Mouse (Mus musculus) lung, embryonic 16.5 days (tissue): ENCODE data around the gene Pole2. TPM values are rescaled to one million over a fixed set of nuclear protein-coding genes. Genes with fewer than 3 reads are reported as not detected.

Experiments
- ATAC-seq: fragments of 200-750 bp; cut with Nextera tagmentation; 2 replicates; pipeline ENCODE4 v1.8.0; 2017; ENCODE audit warnings: low read depth, mild to moderate bottlenecking, moderate library complexity
- H3K27ac ChIP-seq: fragments of 300-500 bp; sonication (generic); 2 replicates; pipeline ENCODE4 v1.5.1; 2014; ENCODE audit warnings: mild to moderate bottlenecking, control low read depth, low read length
- H3K27me3 ChIP-seq: fragments of 300-500 bp; sonication (generic); 2 replicates; pipeline ENCODE4 v1.6.1; 2014; ENCODE audit warnings: low read depth, low read length, mixed read lengths; ENCODE audit not compliant: control insufficient read depth, insufficient read depth
- H3K36me3 ChIP-seq: fragments of 300-500 bp; sonication (generic); 2 replicates; pipeline ENCODE4 v1.6.1; 2014; ENCODE audit warnings: low read length; ENCODE audit not compliant: control insufficient read depth, insufficient read depth
- H3K4me1 ChIP-seq: fragments of 300-500 bp; sonication (generic); replicated peaks from 2 replicates; pipeline ENCODE4 v1.6.1; 2014; ENCODE audit warnings: low read length, mixed read lengths; ENCODE audit not compliant: control insufficient read depth, insufficient read depth
- H3K4me2 ChIP-seq: fragments of 300-500 bp; sonication (generic); 2 replicates; pipeline ENCODE4 v1.6.1; 2014; ENCODE audit warnings: low read depth, low read length, control low read depth
- H3K4me3 ChIP-seq: fragments of 300-500 bp; sonication (generic); 2 replicates; pipeline ENCODE4 v1.5.1; 2014; ENCODE audit warnings: mild to moderate bottlenecking, low read length, control low read depth
- H3K9ac ChIP-seq: fragments of 300-500 bp; sonication (generic); 2 replicates; pipeline ENCODE4 v1.6.1; 2014; ENCODE audit warnings: low read length, control low read depth
- H3K9me3 ChIP-seq: fragments of 300-500 bp; sonication (generic); 2 replicates; pipeline ENCODE4 v1.6.1; 2016; ENCODE audit warnings: low read length; ENCODE audit not compliant: control insufficient read depth
- WGBS: fragments of 180-500 bp; shearing (Covaris S2); extraction: QIAGEN DNeasy Blood & Tissue Kit; methylation state at CpG from one replicate; pipeline ENCODE4 v1.1.7; 2014; 5-methylcytosine and 5-hydroxymethylcytosine counted together
- polyA plus RNA-seq: library from polyadenylated mRNA; unstranded; fragments of >200 nt; fragmentation: Nextera tagmentation; extraction: Ambion mirVana; gene quantifications from 2 replicates; pipeline ENCODE4 v1.2.1, GENCODE M21; 2015

Pole2 gene
- polyA plus RNA-seq, 1 experiment from 2014 or later: 28.3 TPM

DNA sequence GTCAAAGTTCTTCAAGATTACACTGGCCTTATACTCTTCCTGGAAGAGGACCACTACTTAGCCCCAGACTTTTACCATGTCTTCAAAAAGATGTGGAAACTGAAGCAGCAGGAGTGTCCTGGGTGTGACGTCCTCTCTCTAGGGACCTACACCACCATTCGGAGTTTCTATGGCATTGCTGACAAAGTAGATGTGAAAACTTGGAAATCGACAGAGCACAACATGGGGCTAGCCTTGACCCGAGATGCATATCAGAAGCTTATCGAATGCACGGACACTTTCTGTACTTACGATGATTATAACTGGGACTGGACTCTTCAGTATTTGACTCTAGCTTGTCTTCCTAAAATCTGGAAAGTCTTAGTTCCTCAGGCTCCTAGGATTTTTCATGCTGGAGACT, 42.6 kb downstream of the Pole2 start:
- H3K36me3 ChIP-seq: peaks cover 21% of the 10 kb centered on the region
- H3K4me1 ChIP-seq: peaks cover 23% of the 10 kb centered on the region
- peak overlapping the region; percentile 98 for H3K4me2 ChIP-seq
- peak overlapping the region; percentile 93 for H3K9ac ChIP-seq
- 65% methylated on average over 7 of the region's 7 CpGs for WGBS
- H3K27me3 ChIP-seq: no peaks in the 10 kb centered on the region
- H3K4me3 ChIP-seq: peak overlapping the region; percentile 90
- H3K27ac ChIP-seq: no peak overlapping the region
- H3K9me3 ChIP-seq: no peaks in the 10 kb centered on the region
- ATAC-seq: no peak

GRCm38 (mm10) chr12:69184342-69185295, 43.4 kb downstream of the Pole2 start:
- whole genome bisulfite sequencing: 1% methylated on average over 74 of the region's 86 CpGs
- peaks cover 16% of the 10 kb centered on the region for H3K36me3 ChIP-seq
- no peaks in the 10 kb centered on the region for H3K9me3 ChIP-seq
- H3K4me3 ChIP-seq: peak overlapping the region; percentile 90
- peaks cover 23% of the 10 kb centered on the region for H3K4me1 ChIP-seq
- peak; percentile 65 for ATAC-seq
- peak overlapping the region; percentile 91 for H3K27ac ChIP-seq
- H3K4me2 ChIP-seq: peak overlapping the region; percentile 98
- H3K27me3 ChIP-seq: no peaks in the 10 kb centered on the region
- H3K9ac ChIP-seq: peak overlapping the region; percentile 93

DNA sequence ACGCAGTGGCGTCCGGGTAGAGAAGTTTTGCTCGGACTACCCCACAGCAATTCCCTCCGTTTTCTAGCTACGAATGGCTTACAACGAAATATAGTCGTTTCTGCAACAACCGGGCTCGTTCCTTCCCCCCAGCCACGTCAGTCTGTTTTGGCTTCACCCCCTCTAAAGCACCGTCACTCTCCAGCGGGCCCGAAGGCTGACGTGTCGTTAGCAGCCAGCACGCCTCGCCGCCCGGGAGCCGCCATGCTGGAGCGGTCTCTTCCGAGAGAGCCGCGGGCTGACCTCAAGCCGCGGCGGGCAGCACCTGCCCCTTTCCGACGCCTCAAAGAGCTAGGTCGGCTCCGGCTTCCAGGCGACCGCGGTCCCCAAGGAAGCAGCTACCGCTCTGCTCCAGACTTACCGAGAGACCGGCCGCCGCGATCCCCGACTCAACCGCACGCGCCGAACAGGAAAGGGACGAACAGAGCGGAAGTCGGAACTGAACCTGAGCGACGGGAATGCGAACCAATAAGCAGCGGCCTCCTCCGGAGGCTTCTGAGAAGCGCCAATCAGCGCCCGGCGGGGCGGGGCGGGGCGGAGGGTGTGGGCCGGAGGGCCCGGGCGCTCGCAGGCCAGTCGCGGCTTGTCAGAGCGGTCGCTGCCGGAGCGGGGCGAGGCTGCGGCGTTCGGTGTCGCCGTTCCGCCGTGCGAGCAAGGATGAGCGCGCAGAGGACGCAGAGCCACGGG, 44.2 kb downstream of the Pole2 start, which contains the start of the genes Rpl36al and Mgat2:
Gene Rpl36al, minus strand, starts transcription at position 501 of the 726 bp plus-strand sequence.
Gene Mgat2, plus strand, starts transcription at position 575 of the 726 bp plus-strand sequence.
- Histone ChIP-seq H3K27ac (peak within 1 kb of the TSS; percentile 91), H3K36me3 (peaks cover 13% of the 10 kb centered on the region), H3K4me2 (peak within 1 kb of the TSS; percentile 98), H3K9me3 (no peaks in the 10 kb centered on the region), H3K27me3 (no peaks in the 10 kb centered on the region), H3K4me3 (peak within 1 kb of the TSS; percentile 90), H3K4me1 (peaks cover 23% of the 10 kb centered on the region), H3K9ac (peak within 1 kb of the TSS; percentile 93)
- WGBS: under 1% methylated on average over 75 of the region's 84 CpGs
- ATAC-seq: peak; percentile 99

DNA sequence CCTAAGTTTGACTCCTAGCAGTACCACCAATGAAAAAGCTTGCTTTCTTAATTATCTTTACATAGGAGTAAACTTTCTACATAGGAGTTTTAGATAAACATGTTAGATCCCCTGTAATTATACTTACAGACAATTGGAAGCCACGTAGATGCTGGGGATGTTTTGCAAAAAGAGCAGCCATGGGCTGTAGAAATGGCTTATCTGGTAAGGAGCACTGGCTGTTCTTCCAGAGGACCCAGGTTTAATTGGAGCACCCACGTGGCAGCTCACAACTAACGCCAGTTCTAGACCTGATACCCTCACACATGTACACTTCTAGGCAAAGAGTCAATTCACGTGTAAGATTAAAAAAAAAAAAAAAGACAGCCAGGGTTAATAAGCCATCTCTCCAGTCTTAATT, 46.2 kb downstream of the Pole2 start:
- Histone ChIP-seq H3K9ac (no peak overlapping the region), H3K36me3 (peaks cover 7% of the 10 kb centered on the region), H3K4me1 (peaks cover 17% of the 10 kb centered on the region), H3K4me2 (no peak overlapping the region), H3K27ac (no peak overlapping the region), H3K4me3 (no peak overlapping the region), H3K27me3 (no peaks in the 10 kb centered on the region), H3K9me3 (no peaks in the 10 kb centered on the region)
- whole genome bisulfite sequencing: 84% methylated on average over 4 of the region's 4 CpGs
- ATAC-seq: no peak

DNA sequence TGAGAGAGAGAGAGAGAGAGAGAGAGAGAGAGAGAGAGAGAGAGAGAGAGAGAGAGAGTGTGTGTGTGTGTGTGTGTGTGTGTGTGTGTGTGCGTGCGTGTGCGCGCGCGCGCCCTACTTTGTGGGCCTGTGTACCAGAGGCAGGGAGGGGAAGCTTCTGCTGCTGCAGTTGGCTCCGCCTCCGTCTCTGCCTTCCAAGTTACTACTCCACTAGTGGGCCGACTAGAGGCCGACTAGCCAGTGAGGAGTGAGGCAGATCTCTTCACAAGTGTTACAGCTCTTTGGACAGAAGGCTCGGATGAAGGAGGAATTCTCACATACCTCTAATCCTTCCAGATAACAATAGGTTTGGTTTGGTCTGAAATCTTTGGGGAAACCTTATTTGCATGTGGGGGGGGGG, 48.6 kb downstream of the Pole2 start:
- no peaks in the 10 kb centered on the region for H3K9me3 ChIP-seq
- H3K4me3 ChIP-seq: no peak overlapping the region
- H3K36me3 ChIP-seq: peaks cover 19% of the 10 kb centered on the region
- H3K27ac ChIP-seq: no peak overlapping the region
- no peak overlapping the region for H3K9ac ChIP-seq
- H3K4me1 ChIP-seq: peaks cover 5% of the 10 kb centered on the region; the same call in 1 of the 2 replicates
- H3K27me3 ChIP-seq: no peaks in the 10 kb centered on the region
- no peak for ATAC-seq
- WGBS: 68% methylated on average over 12 of the region's 12 CpGs
- no peak overlapping the region for H3K4me2 ChIP-seq

- no peak for ATAC-seq
Measured at GRCm38 (mm10) chr12:69177526-69177925, 50.5 kb downstream of the Pole2 start.

DNA sequence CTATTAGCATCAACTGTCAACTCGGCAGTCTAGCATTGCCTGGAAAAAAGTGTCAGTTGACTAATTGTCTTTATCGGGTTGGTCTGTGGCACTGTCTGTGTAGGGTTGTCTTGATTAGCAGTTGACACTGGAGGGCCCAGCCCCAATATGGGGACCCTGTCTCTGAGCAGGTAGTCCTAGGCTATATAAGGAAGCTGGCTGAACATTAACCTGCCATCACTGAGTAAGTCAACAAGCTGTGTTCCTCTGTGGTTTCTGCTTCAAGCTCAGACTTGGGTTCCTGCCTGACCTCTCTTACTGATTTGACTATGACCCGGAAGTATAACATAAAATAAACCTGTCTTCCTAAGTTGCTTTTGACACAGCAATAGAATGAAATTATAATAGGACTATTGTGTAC, 52.0 kb downstream of the Pole2 start:
- Histone ChIP-seq H3K9ac (no peak overlapping the region), H3K4me1 (no peaks in the 10 kb centered on the region), H3K27ac (no peak overlapping the region), H3K27me3 (no peaks in the 10 kb centered on the region), H3K4me2 (no peak overlapping the region), H3K4me3 (no peak overlapping the region), H3K9me3 (no peaks in the 10 kb centered on the region), H3K36me3 (peaks cover 18% of the 10 kb centered on the region)
- no peak for ATAC-seq
- WGBS: 84% methylated on average over 3 of the region's 3 CpGs

More at GRCm38 (mm10) chr12:69177526-69177925, 50.5 kb downstream of the Pole2 start:
- H3K9ac ChIP-seq: no peak overlapping the region
- no peaks in the 10 kb centered on the region for H3K4me1 ChIP-seq
- no peaks in the 10 kb centered on the region for H3K27me3 ChIP-seq
- no peaks in the 10 kb centered on the region for H3K9me3 ChIP-seq
- peaks cover 24% of the 10 kb centered on the region for H3K36me3 ChIP-seq
- H3K4me3 ChIP-seq: no peak overlapping the region
- no peak overlapping the region for H3K4me2 ChIP-seq
- 79% methylated on average over 3 of the region's 3 CpGs for WGBS
- H3K27ac ChIP-seq: no peak overlapping the region

- no peaks in the 10 kb centered on the region for H3K9me3 ChIP-seq
- H3K36me3 ChIP-seq: peaks cover 15% of the 10 kb centered on the region; the same call in 1 of the 2 replicates
- no peak overlapping the region for H3K27ac ChIP-seq
- H3K4me2 ChIP-seq: no peak overlapping the region
- no peak for ATAC-seq
- H3K4me1 ChIP-seq: peaks cover 10% of the 10 kb centered on the region
- no peak overlapping the region for H3K9ac ChIP-seq
- H3K4me3 ChIP-seq: no peak overlapping the region
- no peaks in the 10 kb centered on the region for H3K27me3 ChIP-seq
- WGBS: 94% methylated on average over 2 of the region's 2 CpGs
Measured at GRCm38 (mm10) chr12:69171307-69171706, 56.7 kb downstream of the Pole2 start.
